Mouse (Mus musculus): ENCODE results near the gene Card10.

Gene Card10

GRCm38 (mm10) chr15:78804326-78804725, 1.5 kb upstream of the Card10 start:
- no peak for DNase-seq (ENCODE audit: inconsistent age in 2 of 2, low spot score in 1 of 2)

- DNase-seq (ENCODE audit: inconsistent age in 2 of 2, low spot score in 1 of 2) = peak; percentile 78 to 84
These were observed 658 bp upstream of the Card10 start for GRCm38 (mm10) chr15:78803499-78803900.

- DNase-seq (ENCODE audit: inconsistent age in 2 of 2, low spot score in 1 of 2) = peak; percentile 38 to 76
These were observed 686 bp downstream of the Card10 start for GRCm38 (mm10) chr15:78801971-78802741.

GRCm38 (mm10) chr15:78801571-78801970, 1.3 kb downstream of the Card10 start:
- DNase-seq (ENCODE audit: inconsistent age in 2 of 2, low spot score in 1 of 2) = no peak

GRCm38 (mm10) chr15:78799029-78799428, 3.8 kb downstream of the Card10 start:
- peak in 1 of 2 experiments; percentile 35 for DNase-seq (ENCODE audit: inconsistent age in 2 of 2, low spot score in 1 of 2)

- no peak for DNase-seq (ENCODE audit: inconsistent age in 2 of 2, low spot score in 1 of 2)
These were observed 5.8 kb downstream of the Card10 start for GRCm38 (mm10) chr15:78797060-78797329.

GRCm38 (mm10) chr15:78796196-78797059, 6.4 kb downstream of the Card10 start:
- DNase-seq (ENCODE audit: inconsistent age in 2 of 2, low spot score in 1 of 2) = no peak

- no peak for DNase-seq (ENCODE audit: inconsistent age in 2 of 2, low spot score in 1 of 2)
These were observed 11.9 kb downstream of the Card10 start for GRCm38 (mm10) chr15:78790990-78791389.

- DNase-seq (ENCODE audit: inconsistent age in 2 of 2, low spot score in 1 of 2) = peak; percentile 64 to 75
These were observed 12.4 kb downstream of the Card10 start for GRCm38 (mm10) chr15:78790451-78790850.

- no peak for DNase-seq (ENCODE audit: inconsistent age in 2 of 2, low spot score in 1 of 2)
These were observed 13.0 kb downstream of the Card10 start for GRCm38 (mm10) chr15:78789721-78790323.

- peak in 1 of 2 experiments; percentile 54 for DNase-seq (ENCODE audit: inconsistent age in 2 of 2, low spot score in 1 of 2)
These were observed 14.8 kb downstream of the Card10 start for GRCm38 (mm10) chr15:78788042-78788441.

GRCm38 (mm10) chr15:78787287-78787856, 15.5 kb downstream of the Card10 start:
- DNase-seq (ENCODE audit: inconsistent age in 2 of 2, low spot score in 1 of 2) = peak; percentile 43 to 67

GRCm38 (mm10) chr15:78786411-78786818, 16.4 kb downstream of the Card10 start:
- no peak for DNase-seq (ENCODE audit: inconsistent age in 2 of 2, low spot score in 1 of 2)

- DNase-seq (ENCODE audit: inconsistent age in 2 of 2, low spot score in 1 of 2) = peak; percentile 64 to 73
These were observed 16.9 kb downstream of the Card10 start for GRCm38 (mm10) chr15:78785961-78786360.

GRCm38 (mm10) chr15:78785258-78785657, 17.6 kb downstream of the Card10 start:
- DNase-seq (ENCODE audit: inconsistent age in 2 of 2, low spot score in 1 of 2) = no peak

GRCm38 (mm10) chr15:78784520-78784919, 18.3 kb downstream of the Card10 start:
- DNase-seq (ENCODE audit: inconsistent age in 2 of 2, low spot score in 1 of 2) = no peak

- no peak for DNase-seq (ENCODE audit: inconsistent age in 2 of 2, low spot score in 1 of 2)
These were observed 20.3 kb downstream of the Card10 start for GRCm38 (mm10) chr15:78782348-78783103.

- no peak for DNase-seq (ENCODE audit: inconsistent age in 2 of 2, low spot score in 1 of 2)
These were observed 21.9 kb downstream of the Card10 start for GRCm38 (mm10) chr15:78780908-78781307.

GRCm38 (mm10) chr15:78780359-78780758, 22.5 kb downstream of the Card10 start:
- DNase-seq (ENCODE audit: inconsistent age in 2 of 2, low spot score in 1 of 2) = no peak

GRCm38 (mm10) chr15:78779690-78780089, 23.2 kb downstream of the Card10 start:
- DNase-seq (ENCODE audit: inconsistent age in 2 of 2, low spot score in 1 of 2) = no peak

GRCm38 (mm10) chr15:78779253-78779652, 23.6 kb downstream of the Card10 start:
- DNase-seq (ENCODE audit: inconsistent age in 2 of 2, low spot score in 1 of 2) = no peak
